Mouse (Mus musculus): ENCODE measurements around the gene Ccdc107. TPM values are rescaled to one million over a fixed set of nuclear protein-coding genes. Genes with fewer than 3 reads are reported as not detected.

The Ccdc107 gene
- polyA plus RNA-seq, 1 experiment from 2014 or later, result 60.3 TPM

DNA sequence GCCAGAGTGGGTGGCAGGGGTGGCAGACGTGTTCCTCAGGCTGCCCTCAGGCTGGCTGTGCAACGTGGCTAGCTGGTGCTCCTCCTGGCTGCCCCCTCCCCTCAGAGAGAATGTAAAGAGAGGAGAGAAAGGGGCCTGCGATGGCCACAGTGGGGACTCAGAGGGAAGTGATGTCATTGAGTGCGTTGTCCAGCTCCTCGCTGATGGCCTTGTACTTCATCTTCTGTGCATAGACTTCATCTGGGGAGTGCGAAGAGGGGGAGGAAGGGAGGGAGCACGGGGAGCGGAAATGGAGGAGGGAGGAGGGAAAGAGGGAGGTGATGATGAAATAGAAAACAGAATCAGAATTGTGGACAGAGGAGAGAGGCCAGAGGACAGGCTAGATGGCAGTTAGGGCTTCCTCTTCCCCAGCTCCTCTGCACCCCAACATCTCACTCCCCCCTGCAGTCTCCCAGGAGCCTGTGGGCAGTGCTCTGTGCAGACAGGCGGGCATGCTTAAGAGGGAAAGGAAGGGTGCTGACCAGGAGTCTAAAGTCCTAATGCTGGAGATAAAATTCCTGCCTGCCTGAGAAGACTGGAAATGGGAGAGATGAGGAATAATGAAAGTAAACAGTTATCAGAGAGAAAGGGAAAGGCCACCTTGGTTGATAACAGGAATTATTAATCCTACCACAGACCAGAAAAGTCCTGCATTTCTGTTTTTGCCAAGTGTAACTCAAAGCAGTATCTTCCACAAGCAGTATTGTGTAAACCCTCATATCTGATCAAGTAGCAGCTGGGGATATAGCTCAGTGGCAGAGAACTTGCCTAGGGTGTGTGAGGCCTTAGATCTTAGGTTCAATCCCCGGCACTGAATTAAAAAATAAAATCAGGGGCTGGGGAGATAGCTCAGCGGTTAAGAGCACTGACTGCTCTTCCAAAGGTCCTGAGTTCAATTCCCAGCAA, 23.3 kb downstream of the Ccdc107 start:
- 72% methylated on average over 11 of the region's 11 CpGs for WGBS
- Histone ChIP-seq H3K4me2 (replicated peaks) (no peak overlapping the region), H3K9me3 (no peaks in the 10 kb centered on the region), H3K27me3 (peaks cover 14% of the 10 kb centered on the region), H3K4me1 (replicated peaks) (peaks cover 14% of the 10 kb centered on the region), H3K27ac (no peak overlapping the region), H3K36me3 (no peaks in the 10 kb centered on the region), H3K9ac (replicated peaks) (no peak overlapping the region), H3K4me3 (replicated peaks) (no peak overlapping the region)
- no peak for ATAC-seq

DNA sequence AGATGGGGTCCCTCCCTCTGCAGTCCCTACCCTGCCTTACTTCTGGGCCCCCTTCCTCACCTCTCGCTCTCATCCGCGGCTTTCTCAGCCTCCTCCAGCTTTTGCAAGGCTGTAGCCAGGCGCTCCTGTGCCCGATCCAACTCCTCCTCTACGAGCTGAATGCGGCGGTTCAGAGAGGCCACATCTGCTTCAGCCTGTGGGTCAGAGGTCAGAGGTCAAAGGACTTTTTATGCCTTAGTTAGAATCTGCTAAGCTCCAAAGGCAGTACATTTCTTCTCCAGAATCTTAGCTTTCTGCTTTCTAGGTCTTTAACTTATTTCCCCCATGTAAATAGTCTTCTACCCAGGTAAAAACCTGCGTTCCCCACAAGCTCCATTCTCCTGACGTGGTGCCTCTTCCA, 26.9 kb downstream of the Ccdc107 start:
- H3K9me3 ChIP-seq, result no peaks in the 10 kb centered on the region
- no peaks in the 10 kb centered on the region for H3K36me3 ChIP-seq
- no peak overlapping the region for H3K27ac ChIP-seq
- no peak overlapping the region for H3K9ac ChIP-seq (replicated peaks)
- peaks cover 48% of the 10 kb centered on the region for H3K27me3 ChIP-seq
- peak overlapping the region; percentile 40 for H3K4me2 ChIP-seq (replicated peaks)
- no peak for ATAC-seq
- no peak overlapping the region for H3K4me3 ChIP-seq (replicated peaks)
- peaks cover 30% of the 10 kb centered on the region for H3K4me1 ChIP-seq (replicated peaks)
- 14% methylated on average over 10 of the region's 10 CpGs for WGBS

DNA sequence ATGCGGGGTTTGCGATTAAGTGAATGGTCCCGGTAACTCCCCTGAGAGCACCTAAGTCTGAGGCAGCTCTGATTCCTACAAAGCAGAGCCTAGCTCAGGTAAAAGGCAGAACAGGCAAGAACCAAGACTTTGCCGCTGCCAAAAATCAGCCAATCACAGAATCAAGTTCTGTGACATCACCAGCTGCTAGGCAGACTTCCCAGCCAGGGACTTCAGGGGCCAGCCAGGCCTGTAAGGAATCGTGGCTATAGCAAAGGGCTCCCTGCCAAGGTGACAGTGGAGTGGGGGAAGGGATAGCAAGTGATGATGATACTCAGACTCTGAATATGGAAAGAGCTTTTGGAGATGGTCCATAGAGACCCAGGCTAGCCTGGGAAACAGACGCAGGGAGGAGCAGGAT, 27.3 kb downstream of the Ccdc107 start:
- H3K4me1 ChIP-seq (replicated peaks), result peaks cover 30% of the 10 kb centered on the region
- H3K9me3 ChIP-seq, result no peaks in the 10 kb centered on the region
- H3K27me3 ChIP-seq, result peaks cover 52% of the 10 kb centered on the region
- no peak overlapping the region for H3K4me3 ChIP-seq (replicated peaks)
- no peak overlapping the region for H3K27ac ChIP-seq
- peak overlapping the region; percentile 40 for H3K4me2 ChIP-seq (replicated peaks)
- H3K9ac ChIP-seq (replicated peaks), result no peak overlapping the region
- 16% methylated on average over 6 of the region's 6 CpGs for WGBS
- ATAC-seq, result peak; percentile 77
- H3K36me3 ChIP-seq, result no peaks in the 10 kb centered on the region

DNA sequence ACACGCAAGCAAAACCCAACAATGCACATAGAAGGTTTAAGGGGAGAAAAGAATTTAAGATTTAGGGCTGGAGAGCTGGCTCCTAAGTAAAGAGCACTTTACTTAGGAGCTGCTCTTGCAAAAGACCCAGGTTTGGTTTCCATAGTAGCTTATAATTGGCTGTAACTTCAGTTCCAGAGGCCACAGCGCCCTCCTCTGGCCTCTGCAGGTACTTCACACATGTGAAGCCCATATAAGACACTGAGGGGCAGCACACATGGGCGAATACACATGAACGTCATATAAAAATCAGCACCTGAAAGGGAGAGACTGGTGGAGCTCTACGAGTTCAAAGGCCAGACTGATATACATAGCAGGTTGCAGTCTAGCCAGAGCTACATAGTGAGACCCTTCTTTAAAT, 35.2 kb downstream of the Ccdc107 start:
- 64% methylated on average over 5 of the region's 5 CpGs for WGBS
- Histone ChIP-seq H3K4me3 (replicated peaks) (no peak overlapping the region), H3K27me3 (peaks cover 36% of the 10 kb centered on the region), H3K27ac (no peak overlapping the region), H3K36me3 (peaks cover 21% of the 10 kb centered on the region), H3K9me3 (no peaks in the 10 kb centered on the region), H3K4me2 (replicated peaks) (no peak overlapping the region), H3K9ac (replicated peaks) (no peak overlapping the region), H3K4me1 (replicated peaks) (peaks cover 16% of the 10 kb centered on the region)
- ATAC-seq, result no peak

DNA sequence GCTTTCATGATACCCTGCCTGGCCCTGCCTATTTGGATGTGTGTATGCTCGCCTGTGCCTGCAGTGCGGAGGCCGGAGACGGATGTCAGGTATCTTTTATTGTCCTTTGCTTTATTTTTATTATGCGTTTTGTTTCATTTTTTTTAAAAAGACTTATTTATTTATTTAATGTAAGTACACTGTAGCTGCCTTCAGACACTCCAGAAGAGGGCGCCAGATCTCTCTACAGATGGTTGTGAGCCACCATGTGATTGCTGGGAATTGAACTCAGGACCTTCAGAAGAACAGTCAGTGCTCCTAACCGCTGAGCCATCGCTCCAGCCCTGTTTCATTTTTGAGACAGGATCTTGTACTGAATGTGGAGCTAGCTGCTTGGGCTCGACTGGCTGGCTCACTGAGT, 35.8 kb downstream of the Ccdc107 start:
- no peak overlapping the region for H3K27ac ChIP-seq
- no peaks in the 10 kb centered on the region for H3K9me3 ChIP-seq
- H3K4me2 ChIP-seq (replicated peaks), result no peak overlapping the region
- H3K4me1 ChIP-seq (replicated peaks), result peaks cover 10% of the 10 kb centered on the region
- no peak overlapping the region for H3K4me3 ChIP-seq (replicated peaks)
- 76% methylated on average over 9 of the region's 9 CpGs for WGBS
- H3K9ac ChIP-seq (replicated peaks), result no peak overlapping the region
- no peak for ATAC-seq
- peaks cover 27% of the 10 kb centered on the region for H3K36me3 ChIP-seq
- peaks cover 30% of the 10 kb centered on the region for H3K27me3 ChIP-seq

GRCm38 (mm10) chr4:43530081-43530501, 37.4 kb downstream of the Ccdc107 start:
- WGBS, result 79% methylated on average over 8 of the region's 8 CpGs
- Histone ChIP-seq H3K9me3 (no peaks in the 10 kb centered on the region), H3K4me1 (replicated peaks) (no peaks in the 10 kb centered on the region), H3K4me3 (replicated peaks) (no peak overlapping the region), H3K4me2 (replicated peaks) (no peak overlapping the region), H3K9ac (replicated peaks) (no peak overlapping the region), H3K27me3 (peaks cover 14% of the 10 kb centered on the region), H3K36me3 (peaks cover 42% of the 10 kb centered on the region), H3K27ac (no peak overlapping the region)
- ATAC-seq, result no peak

DNA sequence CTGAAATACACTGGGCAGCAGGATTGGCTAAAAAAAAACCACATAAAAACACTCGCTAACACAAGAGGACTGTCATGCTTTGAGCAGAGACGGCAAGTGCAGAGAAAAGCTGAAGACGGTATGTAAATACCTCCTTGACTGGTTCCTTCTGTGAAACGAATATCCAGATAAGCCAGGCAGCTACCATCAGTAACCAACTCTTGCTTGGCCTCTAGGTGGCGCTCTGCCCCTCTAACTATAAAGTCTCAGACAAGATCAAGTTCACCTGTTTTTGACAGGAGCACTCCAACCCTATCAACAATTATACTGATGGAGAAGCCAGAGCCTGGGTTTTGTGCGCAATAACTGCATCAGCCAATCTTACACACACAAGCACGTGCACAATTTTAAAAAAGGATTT, 37.9 kb downstream of the Ccdc107 start:
- WGBS, result 26% methylated on average over 7 of the region's 7 CpGs
- peaks cover 9% of the 10 kb centered on the region for H3K27me3 ChIP-seq
- no peak overlapping the region for H3K27ac ChIP-seq
- ATAC-seq, result no peak
- H3K9me3 ChIP-seq, result no peaks in the 10 kb centered on the region
- no peak overlapping the region for H3K4me3 ChIP-seq (replicated peaks)
- no peak overlapping the region for H3K4me2 ChIP-seq (replicated peaks)
- H3K4me1 ChIP-seq (replicated peaks), result no peaks in the 10 kb centered on the region
- H3K9ac ChIP-seq (replicated peaks), result no peak overlapping the region
- peaks cover 47% of the 10 kb centered on the region for H3K36me3 ChIP-seq

DNA sequence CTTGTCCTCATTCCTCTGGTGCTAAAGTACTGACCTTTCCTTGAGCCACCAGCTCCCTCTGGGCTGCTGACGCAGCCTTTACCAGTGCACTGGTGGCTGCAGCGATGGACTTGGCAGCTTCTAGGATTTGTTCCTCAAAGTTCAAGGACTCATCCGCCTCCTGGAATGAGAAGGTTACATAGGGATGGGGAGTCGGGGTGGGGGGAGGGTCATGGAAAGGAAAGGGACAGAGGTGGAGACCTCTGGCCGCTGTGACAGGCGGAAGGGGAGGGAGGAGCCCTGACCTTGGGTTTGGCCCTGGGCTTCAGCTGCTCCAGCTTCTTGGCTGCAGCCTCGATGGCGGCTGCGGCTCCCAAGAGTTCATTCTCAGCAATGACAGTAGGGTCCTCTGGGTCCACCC, 40.6 kb downstream of the Ccdc107 start:
- peaks cover 73% of the 10 kb centered on the region for H3K36me3 ChIP-seq
- WGBS, result 86% methylated on average over 9 of the region's 9 CpGs
- no peak overlapping the region for H3K4me2 ChIP-seq (replicated peaks)
- no peaks in the 10 kb centered on the region for H3K27me3 ChIP-seq
- H3K9me3 ChIP-seq, result no peaks in the 10 kb centered on the region
- ATAC-seq, result no peak
- no peak overlapping the region for H3K27ac ChIP-seq
- no peaks in the 10 kb centered on the region for H3K4me1 ChIP-seq (replicated peaks)
- no peak overlapping the region for H3K4me3 ChIP-seq (replicated peaks)
- no peak overlapping the region for H3K9ac ChIP-seq (replicated peaks)

DNA sequence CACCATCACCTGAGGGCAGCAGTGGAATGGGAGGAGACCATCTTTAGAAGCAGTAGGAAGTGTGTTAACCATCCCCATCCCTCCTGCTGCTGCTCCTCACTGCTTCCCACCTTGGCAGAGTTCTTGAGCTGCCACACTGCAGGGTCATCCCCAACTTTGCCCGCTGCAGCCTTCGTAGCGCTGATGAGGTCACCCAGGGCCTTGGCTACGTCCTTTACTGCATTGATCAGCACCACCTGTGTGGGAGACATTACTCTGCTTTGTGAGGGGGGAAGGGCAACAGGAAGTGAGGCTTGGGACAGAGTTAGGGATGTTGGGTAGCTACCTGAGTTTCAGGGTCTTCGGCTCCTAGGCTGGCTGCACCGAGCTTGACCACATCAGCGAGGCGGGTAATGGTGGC, 42.9 kb downstream of the Ccdc107 start:
- 97% methylated on average over 8 of the region's 8 CpGs for WGBS
- Histone ChIP-seq H3K9ac (replicated peaks) (no peak overlapping the region), H3K27ac (no peak overlapping the region), H3K9me3 (no peaks in the 10 kb centered on the region), H3K4me3 (replicated peaks) (no peak overlapping the region), H3K27me3 (no peaks in the 10 kb centered on the region), H3K4me1 (replicated peaks) (no peaks in the 10 kb centered on the region), H3K36me3 (peaks cover 93% of the 10 kb centered on the region), H3K4me2 (replicated peaks) (no peak overlapping the region)
- ATAC-seq, result no peak

DNA sequence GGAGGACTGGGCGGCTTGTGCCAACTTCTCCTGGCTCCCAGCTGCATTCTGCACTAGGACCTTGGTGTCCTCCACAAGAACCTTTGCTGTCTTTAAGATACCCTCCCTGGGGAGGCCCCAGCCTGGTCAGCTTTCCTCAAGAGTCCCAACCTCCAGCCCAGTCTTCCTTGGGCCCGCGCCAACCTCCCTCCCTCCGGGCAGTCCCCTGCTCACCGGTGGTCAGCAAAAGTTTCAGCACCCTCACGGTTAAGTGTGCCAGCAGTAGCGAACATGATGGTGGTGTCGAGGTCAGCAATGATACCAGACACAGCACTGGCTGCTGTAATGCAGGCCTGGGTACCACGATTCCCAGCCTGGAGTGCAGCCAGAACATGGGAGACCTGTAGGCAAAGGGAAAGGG, 43.3 kb downstream of the Ccdc107 start:
- H3K36me3 ChIP-seq, result peaks cover 97% of the 10 kb centered on the region
- H3K4me1 ChIP-seq (replicated peaks), result no peaks in the 10 kb centered on the region
- H3K9ac ChIP-seq (replicated peaks), result no peak overlapping the region
- ATAC-seq, result no peak
- no peak overlapping the region for H3K4me3 ChIP-seq (replicated peaks)
- H3K27me3 ChIP-seq, result no peaks in the 10 kb centered on the region
- 92% methylated on average over 9 of the region's 9 CpGs for WGBS
- no peak overlapping the region for H3K27ac ChIP-seq
- no peak overlapping the region for H3K4me2 ChIP-seq (replicated peaks)
- no peaks in the 10 kb centered on the region for H3K9me3 ChIP-seq

- WGBS, result 87% methylated on average over 3 of the region's 3 CpGs
- ATAC-seq, result no peak
- H3K4me2 ChIP-seq (replicated peaks), result no peak overlapping the region
- no peaks in the 10 kb centered on the region for H3K9me3 ChIP-seq
- H3K27me3 ChIP-seq, result no peaks in the 10 kb centered on the region
- H3K4me3 ChIP-seq (replicated peaks), result no peak overlapping the region
- H3K9ac ChIP-seq (replicated peaks), result no peak overlapping the region
- H3K4me1 ChIP-seq (replicated peaks), result no peaks in the 10 kb centered on the region
- peaks cover 99% of the 10 kb centered on the region for H3K36me3 ChIP-seq
- H3K27ac ChIP-seq, result no peak overlapping the region
Measured at GRCm38 (mm10) chr4:43542044-43542443, 49.3 kb downstream of the Ccdc107 start.

Measured in midbrain, embryonic 13.5 days (tissue).